Mouse (Mus musculus): ENCODE measurements around the gene Gm7951.

Gm7951 gene

GRCm38 (mm10) chr14:42117269-42117668 lies at the start of gene Gm7951:
Gm7951 (minus strand) TSS chr14:42117369.
- 57% methylated on average over 1 of the region's 2 CpGs for WGBS

DNA sequence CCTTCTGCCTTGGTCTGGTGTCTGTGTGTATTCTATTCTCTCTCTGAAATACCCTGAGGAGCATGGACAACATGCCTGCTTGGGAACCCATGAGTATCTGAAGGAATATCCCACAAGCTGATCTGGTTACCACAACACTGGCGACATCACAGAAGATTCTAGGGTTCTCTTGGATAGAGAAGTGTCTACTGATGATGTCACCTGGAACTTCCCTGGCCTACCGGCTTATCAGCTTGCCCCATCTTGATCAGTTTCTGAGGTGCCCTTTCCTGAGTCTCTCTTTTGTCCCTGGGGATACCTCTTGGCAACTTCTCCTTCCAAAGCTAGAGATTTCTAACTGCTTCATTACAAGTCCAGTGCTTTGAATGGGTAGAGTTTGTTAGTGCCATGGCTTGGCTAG lies 45.4 kb upstream of the Gm7951 start, which contains the start of gene Gm17027:
Gene Gm17027 (minus strand): TSS at position 101 of the 400 bp plus-strand sequence.
- 86% methylated on average over 2 of the region's 2 CpGs for WGBS

- WGBS = 68% methylated on average over 7 of the region's 8 CpGs
Observed at GRCm38 (mm10) chr14:42134571-42134970, 17.4 kb upstream of the Gm7951 start.

GRCm38 (mm10) chr14:42133806-42134205 lies 16.6 kb upstream of the Gm7951 start:
- 53% methylated on average over 12 of the region's 14 CpGs for WGBS

Data from cerebral cortex, adult 2 months (tissue).